Mouse (Mus musculus): ENCODE data around the gene Cacnb1. TPM values are rescaled to one million over a fixed set of nuclear protein-coding genes. Genes with fewer than 3 reads are reported as not detected.

The Cacnb1 gene
- polyA plus RNA-seq, 1 experiment from 2014 or later: 59.6 TPM

DNA sequence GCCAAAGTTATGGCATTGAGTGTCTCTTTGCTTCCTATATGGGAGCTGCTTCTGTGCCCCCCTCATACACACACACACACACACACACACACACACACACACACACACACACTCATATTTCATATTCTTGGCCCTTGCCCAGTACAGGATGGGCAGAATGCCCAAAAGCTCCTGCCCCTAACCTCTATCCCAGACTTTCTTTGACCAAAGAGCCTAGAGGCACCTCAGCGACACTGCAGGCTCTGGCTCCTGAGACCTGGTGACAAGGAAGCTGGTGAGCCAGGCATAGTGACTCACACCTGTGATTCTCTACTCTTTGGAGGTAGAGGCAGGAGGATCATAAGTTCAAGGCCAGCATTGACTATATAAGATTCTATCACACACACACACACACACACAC, 2.1 kb downstream of the Cacnb1 start:
- no peak overlapping the region for H3K27ac ChIP-seq (ENCODE audit: low read depth, low read length)
- peaks cover 22% of the 10 kb centered on the region for H3K36me3 ChIP-seq (ENCODE audit: control insufficient read depth, insufficient read depth, low read length)
- H3K27me3 ChIP-seq (replicated peaks; ENCODE audit: control insufficient read depth, insufficient read depth, low read length): no peaks in the 10 kb centered on the region
- peaks cover 39% of the 10 kb centered on the region for H3K4me1 ChIP-seq (ENCODE audit: control insufficient read depth, insufficient read depth, low read depth, low read length)
- H3K4me3 ChIP-seq (ENCODE audit: low read length): peak overlapping the region; percentile 95
- WGBS: 40% methylated on average over 1 of the region's 1 CpGs
- peak overlapping the region; percentile 90 for H3K4me2 ChIP-seq (ENCODE audit: low read length)
- no peak for ATAC-seq
- peak overlapping the region; percentile 98 for H3K9ac ChIP-seq (ENCODE audit: low read depth, low read length)
- H3K9me3 ChIP-seq (ENCODE audit: control insufficient read depth, low read length): no peaks in the 10 kb centered on the region

DNA sequence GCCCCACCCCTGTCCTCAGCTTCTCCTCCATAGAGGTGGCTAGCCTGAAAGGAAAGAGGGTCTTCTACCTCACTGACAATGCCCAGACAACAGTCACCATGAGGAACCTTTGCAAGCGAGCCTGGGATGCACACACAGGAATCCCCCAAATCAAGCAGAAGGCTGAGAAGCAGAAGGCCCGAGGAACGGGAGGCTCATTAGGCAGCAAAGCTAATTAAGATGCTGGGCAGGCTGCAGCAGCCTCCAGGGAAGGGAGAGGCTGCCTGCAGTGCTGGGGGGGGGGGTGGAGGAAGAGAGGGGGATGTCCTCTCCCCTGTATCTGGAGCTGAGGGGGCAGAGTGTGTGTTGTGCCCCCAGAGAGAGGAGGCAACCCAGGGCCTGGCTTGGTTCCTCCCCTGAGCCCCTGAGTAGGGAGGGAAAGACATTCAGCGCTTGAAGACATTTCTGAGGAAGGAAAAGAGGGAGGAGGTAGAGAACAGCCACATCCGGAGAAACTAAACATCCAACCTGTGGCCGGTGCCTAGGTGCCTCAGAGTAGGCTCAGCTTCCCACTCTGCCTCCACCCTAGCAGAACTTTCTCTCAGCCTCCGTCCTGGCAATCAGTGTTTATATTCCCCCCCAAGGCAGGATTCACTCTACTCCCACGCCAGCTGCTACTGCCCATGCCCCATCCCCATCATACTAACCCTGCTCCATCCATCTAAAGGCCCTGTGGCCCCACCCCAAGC, 2.8 kb downstream of the Cacnb1 start:
- H3K27ac ChIP-seq (ENCODE audit: low read depth, low read length): peak overlapping the region; percentile 59
- 18% methylated on average over 8 of the region's 8 CpGs for WGBS
- H3K9me3 ChIP-seq (ENCODE audit: control insufficient read depth, low read length): no peaks in the 10 kb centered on the region
- ATAC-seq: no peak
- peak overlapping the region; percentile 90 for H3K4me2 ChIP-seq (ENCODE audit: low read length)
- H3K27me3 ChIP-seq (replicated peaks; ENCODE audit: control insufficient read depth, insufficient read depth, low read length): no peaks in the 10 kb centered on the region
- peak overlapping the region; percentile 21 for H3K4me3 ChIP-seq (ENCODE audit: low read length)
- H3K9ac ChIP-seq (ENCODE audit: low read depth, low read length): peak overlapping the region; percentile 55
- H3K36me3 ChIP-seq (ENCODE audit: control insufficient read depth, insufficient read depth, low read length): peaks cover 23% of the 10 kb centered on the region
- peaks cover 37% of the 10 kb centered on the region for H3K4me1 ChIP-seq (ENCODE audit: control insufficient read depth, insufficient read depth, low read depth, low read length)

DNA sequence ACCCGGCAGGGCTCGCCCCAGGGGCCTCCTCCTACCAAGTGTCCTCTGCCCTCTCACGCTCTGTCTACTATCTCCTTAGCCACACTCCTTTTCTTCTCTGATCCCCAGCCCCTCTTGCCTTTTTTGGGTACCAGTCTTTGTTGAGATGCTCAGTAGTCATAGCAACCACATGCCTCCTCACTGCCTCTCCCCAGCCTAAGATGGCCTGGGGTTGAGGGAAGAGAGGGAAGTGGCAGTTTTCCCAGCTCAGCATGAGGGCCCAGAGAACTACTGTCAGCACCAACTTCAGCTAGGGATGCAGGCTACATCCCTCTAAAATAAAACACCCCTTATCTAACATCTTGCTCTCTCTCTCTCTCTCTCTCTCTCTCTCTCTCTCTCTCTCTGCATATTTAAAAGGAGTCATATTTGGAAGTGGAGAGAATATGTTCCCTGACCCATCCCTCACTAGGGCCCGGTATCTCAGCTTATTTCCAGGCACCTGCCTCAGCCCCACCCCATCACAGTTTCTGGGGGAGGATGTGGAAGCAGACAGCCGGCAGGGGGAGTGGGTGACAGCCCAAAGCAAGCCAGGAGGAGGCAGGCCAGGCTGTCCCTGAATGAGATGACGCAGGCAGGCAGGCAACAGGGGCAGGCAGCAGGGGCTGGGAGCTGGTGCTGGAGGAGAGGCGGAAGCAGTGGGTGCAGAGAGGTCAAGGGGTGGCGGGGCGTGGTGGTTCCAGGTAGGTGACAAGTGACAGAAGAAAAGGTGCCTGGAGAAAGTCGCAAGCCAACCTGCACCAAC, 3.8 kb downstream of the Cacnb1 start:
- H3K27me3 ChIP-seq (replicated peaks; ENCODE audit: control insufficient read depth, insufficient read depth, low read length): no peaks in the 10 kb centered on the region
- no peak for ATAC-seq
- WGBS: 27% methylated on average over 10 of the region's 10 CpGs
- H3K4me2 ChIP-seq (ENCODE audit: low read length): peak overlapping the region; percentile 7; the same call in 1 of the 2 replicates
- no peak overlapping the region for H3K27ac ChIP-seq (ENCODE audit: low read depth, low read length)
- H3K4me1 ChIP-seq (ENCODE audit: control insufficient read depth, insufficient read depth, low read depth, low read length): peaks cover 37% of the 10 kb centered on the region
- peak overlapping the region; percentile 55 for H3K9ac ChIP-seq (ENCODE audit: low read depth, low read length)
- H3K4me3 ChIP-seq (ENCODE audit: low read length): no peak overlapping the region
- H3K36me3 ChIP-seq (ENCODE audit: control insufficient read depth, insufficient read depth, low read length): peaks cover 29% of the 10 kb centered on the region
- H3K9me3 ChIP-seq (ENCODE audit: control insufficient read depth, low read length): no peaks in the 10 kb centered on the region

DNA sequence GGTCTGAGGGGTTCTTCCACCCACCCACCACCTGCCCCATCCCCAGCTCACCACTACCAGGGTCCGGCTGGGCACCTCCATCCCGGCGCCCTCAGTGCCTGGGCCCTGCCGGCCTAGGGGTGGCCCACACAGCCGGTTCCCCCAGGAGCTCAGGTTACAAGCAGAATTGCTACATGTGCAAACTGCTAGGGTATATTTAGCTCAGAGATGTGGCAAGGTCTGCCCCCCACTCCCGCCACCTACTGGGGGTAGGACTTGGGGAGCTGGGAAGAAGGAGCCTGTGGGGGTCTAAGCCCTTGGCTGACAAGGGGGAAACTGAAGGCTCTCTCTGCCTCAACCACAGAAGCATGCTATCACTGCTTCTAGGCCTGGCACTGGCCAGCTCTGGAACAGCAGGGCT, 4.6 kb downstream of the Cacnb1 start:
- Histone ChIP-seq H3K4me1 (ENCODE audit: control insufficient read depth, insufficient read depth, low read depth, low read length) (peaks cover 34% of the 10 kb centered on the region), H3K9me3 (ENCODE audit: control insufficient read depth, low read length) (no peaks in the 10 kb centered on the region), H3K27ac (ENCODE audit: low read depth, low read length) (no peak overlapping the region), H3K36me3 (ENCODE audit: control insufficient read depth, insufficient read depth, low read length) (peaks cover 33% of the 10 kb centered on the region), H3K4me2 (ENCODE audit: low read length) (no peak overlapping the region), H3K4me3 (ENCODE audit: low read length) (no peak overlapping the region), H3K27me3 (replicated peaks; ENCODE audit: control insufficient read depth, insufficient read depth, low read length) (no peaks in the 10 kb centered on the region), H3K9ac (ENCODE audit: low read depth, low read length) (no peak overlapping the region)
- WGBS: 68% methylated on average over 6 of the region's 6 CpGs
- no peak for ATAC-seq

DNA sequence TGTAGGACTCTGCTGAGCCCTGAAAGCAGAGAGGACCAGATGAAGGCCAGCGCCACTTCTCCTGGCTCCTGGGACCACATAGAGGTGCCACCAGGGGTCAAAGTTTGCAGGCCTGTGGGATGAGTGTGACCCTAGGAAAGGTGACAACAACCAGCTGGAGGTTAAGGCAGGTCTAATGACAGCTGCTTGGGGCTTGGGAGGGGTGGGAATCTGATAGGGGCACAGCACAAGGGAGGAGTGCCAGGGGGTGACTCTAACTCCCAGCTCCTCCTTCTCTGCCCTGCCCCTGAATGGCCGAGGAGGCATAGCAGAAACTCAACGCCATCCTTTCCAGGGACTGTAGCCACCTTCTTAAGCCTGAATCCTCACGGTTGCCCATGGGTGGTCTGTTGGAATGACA, 6.0 kb downstream of the Cacnb1 start:
- Histone ChIP-seq H3K4me1 (ENCODE audit: control insufficient read depth, insufficient read depth, low read depth, low read length) (peaks cover 30% of the 10 kb centered on the region), H3K36me3 (ENCODE audit: control insufficient read depth, insufficient read depth, low read length) (peaks cover 35% of the 10 kb centered on the region), H3K27me3 (replicated peaks; ENCODE audit: control insufficient read depth, insufficient read depth, low read length) (no peaks in the 10 kb centered on the region), H3K9ac (ENCODE audit: low read depth, low read length) (no peak overlapping the region), H3K4me2 (ENCODE audit: low read length) (no peak overlapping the region), H3K27ac (ENCODE audit: low read depth, low read length) (no peak overlapping the region), H3K9me3 (ENCODE audit: control insufficient read depth, low read length) (no peaks in the 10 kb centered on the region), H3K4me3 (ENCODE audit: low read length) (no peak overlapping the region)
- 78% methylated on average over 4 of the region's 4 CpGs for WGBS
- ATAC-seq: no peak

DNA sequence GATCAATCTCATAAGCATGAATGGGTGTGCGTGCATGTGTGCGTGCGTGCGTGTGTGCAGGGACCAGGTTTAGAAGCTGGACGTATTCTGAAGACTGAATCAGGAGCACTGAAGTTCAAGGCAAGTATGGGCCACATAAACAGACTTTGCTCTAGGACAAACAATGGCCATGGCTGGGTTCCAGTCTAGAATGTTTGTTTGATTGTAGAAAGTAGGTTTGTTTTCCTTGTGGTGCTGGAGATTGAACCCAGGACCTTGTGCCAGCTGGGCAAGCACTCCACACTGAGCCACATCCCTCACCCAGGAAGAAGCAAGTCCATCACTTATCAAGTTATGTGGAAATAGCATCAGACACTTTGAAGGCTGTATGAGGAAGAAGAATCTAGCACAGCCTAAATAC, 6.7 kb downstream of the Cacnb1 start:
- Histone ChIP-seq H3K4me2 (ENCODE audit: low read length) (no peak overlapping the region), H3K4me3 (ENCODE audit: low read length) (no peak overlapping the region), H3K27ac (ENCODE audit: low read depth, low read length) (no peak overlapping the region), H3K9me3 (ENCODE audit: control insufficient read depth, low read length) (no peaks in the 10 kb centered on the region), H3K9ac (ENCODE audit: low read depth, low read length) (no peak overlapping the region), H3K4me1 (ENCODE audit: control insufficient read depth, insufficient read depth, low read depth, low read length) (peaks cover 26% of the 10 kb centered on the region), H3K36me3 (ENCODE audit: control insufficient read depth, insufficient read depth, low read length) (peaks cover 37% of the 10 kb centered on the region), H3K27me3 (replicated peaks; ENCODE audit: control insufficient read depth, insufficient read depth, low read length) (no peaks in the 10 kb centered on the region)
- WGBS: 93% methylated on average over 5 of the region's 5 CpGs
- no peak for ATAC-seq

DNA sequence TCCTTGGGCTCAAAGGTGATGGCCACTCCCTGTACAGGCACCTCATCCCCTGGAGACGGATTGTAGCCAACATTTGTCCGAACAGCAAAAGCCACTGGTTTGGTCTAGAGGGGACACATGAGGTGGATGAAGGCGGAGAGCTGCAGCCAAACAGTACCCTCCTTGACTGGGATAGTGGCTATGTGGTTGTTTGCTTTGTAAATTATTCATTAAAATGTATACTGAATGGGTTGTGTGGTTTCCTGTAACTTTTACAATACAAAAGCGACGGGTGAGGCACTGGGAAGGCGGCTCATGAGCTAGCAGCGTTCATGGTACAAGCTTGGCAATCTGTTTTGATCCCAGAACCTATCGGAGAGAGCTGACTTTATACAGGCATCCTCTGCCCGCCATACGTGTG, 10.0 kb downstream of the Cacnb1 start:
- no peak overlapping the region for H3K27ac ChIP-seq (ENCODE audit: low read depth, low read length)
- peaks cover 57% of the 10 kb centered on the region for H3K36me3 ChIP-seq (ENCODE audit: control insufficient read depth, insufficient read depth, low read length)
- no peaks in the 10 kb centered on the region for H3K4me1 ChIP-seq (ENCODE audit: control insufficient read depth, insufficient read depth, low read depth, low read length)
- no peak for ATAC-seq
- WGBS: 85% methylated on average over 10 of the region's 10 CpGs
- H3K4me3 ChIP-seq (ENCODE audit: low read length): no peak overlapping the region
- no peaks in the 10 kb centered on the region for H3K27me3 ChIP-seq (replicated peaks; ENCODE audit: control insufficient read depth, insufficient read depth, low read length)
- no peaks in the 10 kb centered on the region for H3K9me3 ChIP-seq (ENCODE audit: control insufficient read depth, low read length)
- no peak overlapping the region for H3K4me2 ChIP-seq (ENCODE audit: low read length)
- H3K9ac ChIP-seq (ENCODE audit: low read depth, low read length): no peak overlapping the region

DNA sequence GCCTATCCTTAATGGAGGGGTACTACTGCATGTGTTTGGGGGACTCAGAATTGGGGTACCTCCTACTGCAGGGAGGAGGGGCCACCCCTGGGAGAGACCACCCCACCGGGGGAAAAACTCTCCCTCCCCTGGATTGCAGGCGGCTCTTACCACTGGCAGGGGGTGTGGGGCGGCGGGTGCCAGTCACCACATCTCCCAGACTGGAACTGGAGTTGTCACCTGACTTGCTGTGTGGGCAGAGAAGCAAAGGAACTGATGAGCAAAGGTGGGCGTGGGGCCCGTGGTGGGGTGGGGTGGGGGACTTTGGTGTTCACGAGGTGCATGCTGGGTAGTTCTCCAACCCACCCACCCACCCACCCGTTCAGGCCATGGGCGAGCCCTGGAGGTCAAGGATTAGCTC, 11.1 kb downstream of the Cacnb1 start:
- ATAC-seq: no peak
- WGBS: 68% methylated on average over 9 of the region's 9 CpGs

DNA sequence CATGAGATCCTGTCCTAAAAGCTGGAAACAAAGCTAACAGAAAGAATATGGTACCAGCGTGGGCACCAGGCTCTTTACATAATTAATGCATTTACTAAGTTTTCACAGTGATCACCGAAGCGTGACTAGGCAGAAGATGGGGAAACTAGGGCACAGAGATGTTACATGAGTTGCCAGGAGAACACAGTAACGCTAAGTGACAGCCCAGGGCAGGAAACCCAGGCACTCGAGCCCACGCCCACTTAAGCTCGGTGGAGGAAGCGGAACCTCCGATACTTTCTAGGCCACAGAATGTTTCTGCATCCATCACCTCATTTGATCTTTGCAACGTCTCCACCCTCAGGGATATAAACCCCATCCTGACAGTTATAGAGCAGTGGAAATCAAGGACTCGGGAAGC, 14.7 kb downstream of the Cacnb1 start:
- H3K4me1 ChIP-seq (ENCODE audit: control insufficient read depth, insufficient read depth, low read depth, low read length): no peaks in the 10 kb centered on the region; the same call in 1 of the 2 replicates
- H3K4me2 ChIP-seq (ENCODE audit: low read length): no peak overlapping the region
- no peaks in the 10 kb centered on the region for H3K9me3 ChIP-seq (ENCODE audit: control insufficient read depth, low read length)
- H3K9ac ChIP-seq (ENCODE audit: low read depth, low read length): no peak overlapping the region
- peaks cover 46% of the 10 kb centered on the region for H3K36me3 ChIP-seq (ENCODE audit: control insufficient read depth, insufficient read depth, low read length)
- ATAC-seq: no peak
- no peak overlapping the region for H3K27ac ChIP-seq (ENCODE audit: low read depth, low read length)
- H3K4me3 ChIP-seq (ENCODE audit: low read length): no peak overlapping the region
- H3K27me3 ChIP-seq (replicated peaks; ENCODE audit: control insufficient read depth, insufficient read depth, low read length): no peaks in the 10 kb centered on the region
- whole genome bisulfite sequencing: 80% methylated on average over 11 of the region's 11 CpGs

More for the DNA sequence above, 11.1 kb downstream of the Cacnb1 start:
- Histone ChIP-seq H3K9me3 (ENCODE audit: control insufficient read depth, low read length) (no peaks in the 10 kb centered on the region), H3K9ac (ENCODE audit: low read depth, low read length) (no peak overlapping the region), H3K27me3 (replicated peaks; ENCODE audit: control insufficient read depth, insufficient read depth, low read length) (no peaks in the 10 kb centered on the region), H3K4me3 (ENCODE audit: low read length) (no peak overlapping the region), H3K4me1 (ENCODE audit: control insufficient read depth, insufficient read depth, low read depth, low read length) (no peaks in the 10 kb centered on the region), H3K27ac (ENCODE audit: low read depth, low read length) (no peak overlapping the region), H3K36me3 (ENCODE audit: control insufficient read depth, insufficient read depth, low read length) (peaks cover 50% of the 10 kb centered on the region), H3K4me2 (ENCODE audit: low read length) (no peak overlapping the region)

Measured in hindbrain, embryonic 16.5 days (tissue).